Mouse (Mus musculus) thymus, postnatal 25 days (tissue): ENCODE measurements around the gene Pdk4.

ENCODE experiments used
- DNase-seq: peaks from one replicate; pipeline ENCODE4 v3.0.0; 2022

Pdk4 gene

DNA sequence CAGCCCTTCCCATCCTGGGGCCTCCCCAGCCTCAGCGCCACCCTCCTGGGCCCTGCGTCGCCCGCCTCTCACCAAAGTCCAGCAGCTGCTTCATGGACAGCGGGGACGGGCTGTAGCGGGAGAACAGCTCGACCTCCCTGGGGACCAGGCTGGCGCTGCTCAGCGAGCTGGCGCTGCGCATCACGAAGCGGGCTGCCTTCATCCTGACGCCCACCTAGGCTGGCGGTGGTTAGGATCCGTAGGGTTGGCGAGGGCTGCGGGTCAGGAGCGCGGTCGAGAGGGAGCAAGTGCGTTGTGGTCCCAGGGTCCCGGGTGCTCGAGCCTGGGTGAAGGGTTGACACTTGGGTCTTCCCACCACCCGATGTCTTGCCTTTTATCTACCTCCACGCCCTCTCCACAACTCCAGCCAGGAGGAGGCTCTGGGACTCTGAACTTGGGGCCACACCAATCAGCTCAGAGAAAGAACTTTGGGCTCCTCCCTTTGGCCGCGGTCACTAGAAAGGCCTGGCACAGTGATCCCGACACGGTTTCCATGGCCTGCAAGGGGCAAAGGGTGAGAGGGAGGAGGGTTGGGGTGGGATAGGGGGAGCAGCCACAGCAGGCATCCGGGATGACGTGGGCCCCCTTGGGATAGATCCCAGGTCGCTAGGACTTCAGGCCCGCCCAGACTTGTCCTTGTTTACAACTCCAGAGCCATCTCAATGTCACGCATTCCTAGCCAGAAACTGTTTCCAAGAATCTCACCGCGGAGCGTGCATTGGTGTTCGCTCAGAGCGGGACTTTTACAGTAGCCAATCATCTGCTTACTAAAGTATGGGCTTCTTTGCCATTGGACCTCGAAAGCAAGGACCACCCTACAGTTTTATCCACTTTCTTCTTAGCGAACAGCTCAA is at the start of gene Pdk4:
Gene Pdk4 (minus strand): TSS at position 349 of the 893 bp plus-strand sequence.
- peak; percentile 1 for DNase-seq

DNA sequence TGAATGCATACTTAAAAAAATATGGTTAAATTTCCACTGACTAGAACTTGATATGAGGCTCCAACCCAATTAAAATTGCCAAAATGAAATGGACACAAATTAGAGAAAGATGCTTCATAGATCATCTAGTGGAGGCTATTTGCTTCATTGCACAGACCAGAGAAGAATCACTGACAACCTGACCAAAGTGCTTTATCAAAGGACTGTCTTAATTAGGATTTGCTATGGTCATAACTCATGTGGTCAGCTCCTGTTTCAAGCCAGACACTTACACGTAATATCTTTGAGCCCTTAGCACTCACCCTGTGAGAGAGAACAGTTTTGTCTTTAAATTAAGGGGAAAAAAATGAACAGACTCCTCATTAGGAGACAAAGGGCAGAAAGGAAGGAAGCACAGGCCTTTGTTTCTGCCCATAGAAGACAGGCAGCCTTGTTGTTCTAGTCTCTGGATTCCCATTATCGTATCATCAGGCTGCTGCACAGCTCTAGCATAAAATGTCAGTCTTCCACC is 41.8 kb upstream of the Pdk4 start:
- no peak for DNase-seq

- DNase-seq = no peak
Observed at GRCm38 (mm10) chr6:5535754-5536153, 39.6 kb upstream of the Pdk4 start.

- no peak for DNase-seq
Observed at GRCm38 (mm10) chr6:5517091-5517490, 21.0 kb upstream of the Pdk4 start.

DNA sequence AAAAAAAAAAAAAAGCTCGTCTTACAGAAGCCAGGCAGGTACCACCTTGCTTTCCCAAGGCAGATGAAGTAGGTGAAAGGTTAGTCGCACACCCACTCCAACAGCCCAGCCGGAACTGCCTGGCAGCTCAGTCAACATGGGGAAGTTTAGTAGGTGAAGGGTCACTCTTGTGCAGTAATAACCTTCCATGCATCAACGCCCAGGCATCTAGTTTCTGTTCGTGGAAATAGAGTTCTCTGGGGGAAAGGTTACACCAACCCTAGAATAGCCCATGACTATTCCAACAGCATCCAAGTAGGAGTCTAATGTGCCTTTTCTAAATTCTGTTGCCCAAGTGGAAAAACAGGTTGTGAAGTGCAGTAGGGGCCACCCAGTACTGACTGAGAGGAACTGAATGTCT is 13.6 kb upstream of the Pdk4 start:
- DNase-seq = peak; percentile 2

- no peak for DNase-seq
Observed at GRCm38 (mm10) chr6:5509303-5509702, 13.2 kb upstream of the Pdk4 start.

GRCm38 (mm10) chr6:5507821-5508220 is 11.7 kb upstream of the Pdk4 start:
- no peak for DNase-seq

DNA sequence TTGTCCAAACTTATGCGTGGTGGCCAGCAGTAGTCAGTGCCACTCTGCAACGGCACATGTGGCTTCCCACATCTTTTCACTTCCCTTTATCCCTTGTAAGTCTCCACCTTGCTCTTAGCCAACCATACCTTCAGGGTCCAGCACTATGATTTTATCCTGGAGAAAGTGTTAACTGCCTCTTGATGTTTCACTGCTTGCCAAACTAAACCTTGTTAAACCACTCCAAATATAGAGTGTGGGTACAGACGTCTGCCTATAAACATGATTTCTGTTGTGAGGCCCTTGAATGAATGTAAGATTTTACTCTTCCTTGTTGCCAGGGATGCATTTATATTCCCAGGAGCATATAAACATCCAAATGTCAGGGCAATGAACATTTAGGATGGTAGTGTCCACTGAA is 10.2 kb upstream of the Pdk4 start:
- no peak for DNase-seq

GRCm38 (mm10) chr6:5502810-5503209 is 6.7 kb upstream of the Pdk4 start:
- no peak for DNase-seq

DNA sequence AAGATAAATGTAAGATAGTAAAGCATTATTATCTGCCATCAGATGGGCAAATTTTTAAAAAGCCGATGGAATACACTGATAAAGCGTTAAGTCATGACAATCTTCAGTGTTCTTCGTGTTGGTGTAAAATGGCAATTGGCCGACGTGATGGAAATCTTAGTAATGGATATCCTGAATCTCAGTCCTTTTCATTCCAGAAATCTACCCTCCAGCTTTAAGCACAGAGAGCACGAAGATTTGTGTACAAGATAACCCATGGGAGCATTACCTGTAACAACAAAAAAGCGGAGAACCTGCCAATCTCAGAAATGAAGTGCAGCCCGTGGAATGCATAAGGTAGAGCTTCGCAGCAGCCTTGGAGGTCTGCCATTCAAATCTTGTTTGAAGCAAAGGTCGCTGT is 5.4 kb upstream of the Pdk4 start:
- no peak for DNase-seq

GRCm38 (mm10) chr6:5498740-5499139 is 2.6 kb upstream of the Pdk4 start:
- DNase-seq = no peak

- no peak for DNase-seq
Observed at GRCm38 (mm10) chr6:5496854-5497235, 736 bp upstream of the Pdk4 start.

DNA sequence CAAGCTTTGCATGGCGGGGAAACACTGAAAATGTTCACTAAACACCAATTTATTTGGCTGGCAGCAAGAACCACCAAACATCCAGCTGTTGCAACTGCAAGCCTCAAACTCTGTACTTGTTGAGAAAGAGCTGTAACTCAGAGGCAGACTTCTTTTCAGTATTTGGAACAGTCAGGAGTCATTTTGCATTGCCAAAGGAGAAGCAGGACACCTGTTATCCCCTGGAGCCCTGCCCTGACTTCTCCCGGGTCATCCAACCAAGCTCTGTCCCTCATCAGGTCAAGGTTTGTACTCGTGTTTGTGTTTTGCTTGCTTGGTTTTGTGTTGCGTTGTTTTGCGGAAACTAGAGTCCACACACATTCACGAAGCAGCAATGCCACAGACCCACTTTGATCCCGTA is 11.1 kb downstream of the Pdk4 start:
- no peak for DNase-seq

- no peak for DNase-seq
Observed at GRCm38 (mm10) chr6:5482270-5482783, 13.8 kb downstream of the Pdk4 start.

DNA sequence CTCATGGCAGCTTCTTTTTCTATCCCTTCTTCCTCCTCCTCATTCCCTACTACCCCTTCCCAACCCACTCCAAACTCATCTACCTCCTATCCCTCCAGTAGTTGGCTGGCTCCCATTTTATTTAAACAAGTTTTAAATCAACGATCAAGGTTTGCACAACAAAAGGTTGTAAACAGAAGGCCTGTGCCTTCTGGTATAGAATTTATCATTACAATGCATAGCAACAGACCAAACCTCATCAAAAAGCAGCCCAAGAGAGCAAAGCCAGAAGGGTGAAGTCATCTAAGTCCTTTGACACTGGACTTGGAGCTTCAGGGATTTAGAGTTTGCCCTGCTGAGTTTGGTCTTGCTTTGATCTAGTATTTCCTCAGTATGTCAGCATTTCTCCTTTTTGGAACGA is 15.0 kb downstream of the Pdk4 start:
- no peak for DNase-seq

- no peak for DNase-seq
Observed at GRCm38 (mm10) chr6:5474021-5474420, 22.1 kb downstream of the Pdk4 start.

- DNase-seq = no peak
Observed at GRCm38 (mm10) chr6:5472692-5473091, 23.4 kb downstream of the Pdk4 start.

- DNase-seq = no peak
Observed at GRCm38 (mm10) chr6:5470480-5471318, 25.4 kb downstream of the Pdk4 start.

DNA sequence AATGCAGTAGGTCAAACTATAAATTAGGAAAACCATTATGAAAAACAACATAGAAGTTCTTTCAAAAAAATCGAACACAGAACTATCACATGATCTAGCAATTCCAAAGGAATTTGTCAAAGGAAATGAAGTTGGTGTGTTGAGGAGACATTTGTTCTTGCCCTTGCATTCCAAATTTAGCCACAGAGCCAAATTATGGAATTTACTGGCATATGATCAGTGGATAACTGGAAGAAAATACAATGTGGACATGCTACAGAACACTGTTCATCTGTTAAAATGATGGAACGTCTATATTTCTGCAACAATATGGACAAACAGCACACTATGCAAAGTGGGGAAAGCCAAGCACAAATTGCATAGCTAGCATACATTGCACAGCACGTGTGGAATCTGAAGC is 40.3 kb downstream of the Pdk4 start:
- DNase-seq = no peak

DNA sequence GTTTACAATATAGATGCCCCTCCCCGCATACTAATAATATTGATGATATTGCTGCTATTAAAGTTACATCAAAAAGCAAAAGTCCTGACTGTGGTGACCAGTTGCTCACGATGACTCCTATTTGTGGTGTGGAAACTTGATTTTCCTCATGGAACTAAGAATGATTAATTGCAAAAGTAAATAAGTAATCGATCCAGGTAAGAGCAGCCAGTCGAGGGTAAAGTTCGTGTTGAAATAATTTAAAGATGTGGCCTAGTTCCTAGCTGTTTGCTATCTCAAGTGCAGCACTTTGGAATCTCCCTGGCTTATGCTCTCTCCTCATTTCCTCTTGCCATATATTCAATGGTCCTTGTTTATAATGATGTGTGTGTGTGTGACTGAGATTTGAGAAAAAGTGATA is 46.2 kb downstream of the Pdk4 start:
- no peak for DNase-seq

GRCm38 (mm10) chr6:5448396-5448795 is 47.7 kb downstream of the Pdk4 start:
- no peak for DNase-seq

DNA sequence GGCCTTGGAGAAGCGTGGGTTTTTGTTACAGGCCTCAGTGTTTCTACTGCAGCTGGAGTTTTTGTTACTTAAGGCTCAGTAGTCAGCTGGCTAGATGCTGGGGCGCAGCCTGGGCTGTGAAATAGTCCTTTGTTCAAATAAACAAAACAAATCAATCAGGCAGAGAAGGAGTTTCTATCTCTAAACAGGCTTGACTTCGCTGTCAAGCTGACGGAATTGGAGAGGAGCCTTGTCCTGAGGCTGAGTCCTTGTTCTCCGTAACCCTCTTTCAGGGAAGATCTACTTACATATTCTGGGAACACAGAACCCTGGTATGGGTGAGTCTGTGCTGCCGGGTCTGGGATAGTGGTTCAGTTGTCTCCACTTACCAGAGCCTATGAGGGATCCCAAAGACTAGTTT is 48.6 kb downstream of the Pdk4 start:
- no peak for DNase-seq

GRCm38 (mm10) chr6:5447013-5447412 is 49.1 kb downstream of the Pdk4 start:
- DNase-seq = no peak
